Mouse (Mus musculus): ENCODE measurements around the gene H1f0.

GRCm38 (mm10) chr15:79005581-79005980 lies 22.7 kb upstream of the H1f0 start:
- TF ChIP-seq CTCF (IDR thresholded peaks at IDR 0.05; ENCODE audit: control insufficient read depth, insufficient read depth, insufficient read length), result no peak
- no peak for TF ChIP-seq USF1 (IDR thresholded peaks at IDR 0.05; ENCODE audit: low read depth)
- TF ChIP-seq MAX (IDR thresholded peaks at IDR 0.05), result no peak

All from C2C12 (cell line).